Mouse (Mus musculus) MEL-GATA-1-ER (cell line): Measurements from ENCODE around the gene Nup37.

Experiments
- DNase-seq: peaks from one replicate; pipeline ENCODE4 v3.0.0-alpha.2; 2012; ENCODE audit warnings: low read depth; ENCODE audit errors: extremely low read depth

Gene Nup37

GRCm38 (mm10) chr10:88227962-88228361 is 81.2 kb downstream of the Nup37 start:
- no peak for DNase-seq
